Mouse (Mus musculus) megakaryocyte, embryonic 14.5 days (primary cell): ENCODE results near the gene Vsx2. TPM values are rescaled to one million over a fixed set of nuclear protein-coding genes. Genes with fewer than 3 reads are reported as not detected.
"Not testable (repeated sequence)": the region's sequence is repeated elsewhere in the genome, so short reads cannot be mapped to it uniquely, and the experiment has no call there.

Experiments used
- H3K27me3 ChIP-seq: replicated peaks from 2 replicates; pipeline ENCODE3; 2012; ENCODE audit warnings: inconsistent platforms
- H3K36me3 ChIP-seq: replicated peaks from 2 replicates; pipeline ENCODE3; 2012; ENCODE audit warnings: low read length, inconsistent platforms, mixed read lengths
- H3K4me1 ChIP-seq: 2 replicates; pipeline ENCODE4 v1.6.1; 2012; ENCODE audit warnings: inconsistent platforms
- H3K4me3 ChIP-seq: replicated peaks from 2 replicates; pipeline ENCODE3; 2012; ENCODE audit warnings: moderate library complexity, mild to moderate bottlenecking, inconsistent platforms
- H3K9me3 ChIP-seq: 2 replicates; pipeline ENCODE4 v1.6.1; 2012; ENCODE audit warnings: inconsistent platforms
- FLI1 ChIP-seq: IDR thresholded peaks from 2 replicates; pipeline ENCODE4 v1.6.1; 2012; ENCODE audit warnings: low read length, inconsistent platforms, mixed read lengths
- GATA1 ChIP-seq: IDR thresholded peaks from 3 replicates; pipeline ENCODE4 v1.6.1; 2012; ENCODE audit warnings: mixed read lengths, low read length, inconsistent platforms, borderline replicate concordance
- polyA plus RNA-seq: library from polyadenylated mRNA; stranded (reverse); fragments of >175 nt; gene quantifications from 2 replicates; pipeline ENCODE4 v1.2.3, GENCODE M21; 2012; ENCODE audit warnings: low replicate concordance; ENCODE audit not compliant: insufficient read depth

Vsx2 gene
- polyA plus RNA-seq, result not detected in 2 replicates

- no peak for TF ChIP-seq GATA1
- H3K27me3 ChIP-seq, result peaks cover 85% of the 10 kb centered on the region
- peaks cover 34% of the 10 kb centered on the region for H3K4me1 ChIP-seq
- H3K9me3 ChIP-seq, result no peaks in the 10 kb centered on the region
- no peaks in the 10 kb centered on the region for H3K36me3 ChIP-seq
- H3K4me3 ChIP-seq, result no peak within 1 kb of the TSS
Observed at GRCm38 (mm10) chr12:84569336-84569970, at the start of gene Vsx2. Vsx2 (plus strand) TSS chr12:84569762.

- Histone ChIP-seq H3K36me3 (peaks cover 22% of the 10 kb centered on the region), H3K4me3 (no peak overlapping the region), H3K9me3 (no peaks in the 10 kb centered on the region), H3K4me1 (peaks cover 22% of the 10 kb centered on the region), H3K27me3 (no peaks in the 10 kb centered on the region)
- no peak for TF ChIP-seq FLI1
- no peak for TF ChIP-seq GATA1
Observed at GRCm38 (mm10) chr12:84523728-84524127, 45.8 kb upstream of the Vsx2 start.

- no peak for TF ChIP-seq GATA1
- TF ChIP-seq FLI1, result no peak
- Histone ChIP-seq H3K9me3 (no peaks in the 10 kb centered on the region), H3K4me3 (no peak overlapping the region), H3K4me1 (peaks cover 22% of the 10 kb centered on the region), H3K27me3 (no peaks in the 10 kb centered on the region), H3K36me3 (peaks cover 23% of the 10 kb centered on the region)
Observed at GRCm38 (mm10) chr12:84524147-84525050, 45.2 kb upstream of the Vsx2 start.

- Histone ChIP-seq H3K9me3 (no peaks in the 10 kb centered on the region), H3K36me3 (peaks cover 23% of the 10 kb centered on the region), H3K4me1 (peaks cover 25% of the 10 kb centered on the region), H3K27me3 (no peaks in the 10 kb centered on the region), H3K4me3 (no peak overlapping the region)
- TF ChIP-seq GATA1, result no peak
- no peak for TF ChIP-seq FLI1
Observed at GRCm38 (mm10) chr12:84525422-84525821, 44.1 kb upstream of the Vsx2 start.

GRCm38 (mm10) chr12:84530426-84530825 is 39.1 kb upstream of the Vsx2 start:
- TF ChIP-seq FLI1 (no peak), GATA1 (no peak)
- Histone ChIP-seq H3K27me3 (no peaks in the 10 kb centered on the region), H3K36me3 (peaks cover 44% of the 10 kb centered on the region)

GRCm38 (mm10) chr12:84531906-84532829 is 37.4 kb upstream of the Vsx2 start:
- Histone ChIP-seq H3K27me3 (no peaks in the 10 kb centered on the region), H3K36me3 (peaks cover 37% of the 10 kb centered on the region), H3K4me3 (no peak overlapping the region), H3K9me3 (no peaks in the 10 kb centered on the region), H3K4me1 (peaks cover 9% of the 10 kb centered on the region; the same call in 1 of the 2 replicates)
- no peak for TF ChIP-seq FLI1
- TF ChIP-seq GATA1, result no peak

More at GRCm38 (mm10) chr12:84530426-84530825, 39.1 kb upstream of the Vsx2 start:
- no peak overlapping the region for H3K4me3 ChIP-seq
- no peaks in the 10 kb centered on the region for H3K9me3 ChIP-seq
- H3K4me1 ChIP-seq, result peaks cover 16% of the 10 kb centered on the region

GRCm38 (mm10) chr12:84532830-84533199 is 36.7 kb upstream of the Vsx2 start:
- TF ChIP-seq FLI1, result no peak
- TF ChIP-seq GATA1, result no peak
- Histone ChIP-seq H3K9me3 (no peaks in the 10 kb centered on the region), H3K36me3 (peaks cover 37% of the 10 kb centered on the region), H3K27me3 (no peaks in the 10 kb centered on the region), H3K4me1 (peaks cover 9% of the 10 kb centered on the region; the same call in 1 of the 2 replicates), H3K4me3 (no peak overlapping the region)

- no peaks in the 10 kb centered on the region for H3K9me3 ChIP-seq
- H3K27me3 ChIP-seq, result no peaks in the 10 kb centered on the region
- TF ChIP-seq FLI1 (no peak), GATA1 (no peak)
- H3K36me3 ChIP-seq, result peaks cover 40% of the 10 kb centered on the region
- H3K4me3 ChIP-seq, result no peak overlapping the region
- peaks cover 9% of the 10 kb centered on the region; the same call in 1 of the 2 replicates for H3K4me1 ChIP-seq
Observed at GRCm38 (mm10) chr12:84533706-84534486, 35.7 kb upstream of the Vsx2 start.

GRCm38 (mm10) chr12:84539537-84539936 is 30.0 kb upstream of the Vsx2 start:
- H3K36me3 ChIP-seq, H3K4me1 ChIP-seq: not testable (repeated sequence)

More at GRCm38 (mm10) chr12:84539537-84539936, 30.0 kb upstream of the Vsx2 start:
- H3K27me3 ChIP-seq, H3K9me3 ChIP-seq, H3K4me3 ChIP-seq: not testable (repeated sequence)
